Mouse (Mus musculus) left cerebral cortex, postnatal 14 days (tissue): Measurements from ENCODE around the gene Sds. TPM values are rescaled to one million over a fixed set of nuclear protein-coding genes. Genes with fewer than 3 reads are reported as not detected.

Source experiments
- DNase-seq, 2 experiments: peaks; one replicate each; pipeline ENCODE4 v3.0.0; 2021 to 2022; ENCODE audit warnings: low spot score in 2 of 2, mixed read lengths in 1 of 2
- intact Hi-C: fragments of 180-260 bp; cut with DNase I; formaldehyde crosslinking; loops from one replicate; pipeline ENCODE4 v1.15.1; 2025
- total RNA-seq, 2 experiments: library from RNA; stranded (reverse); gene quantifications; 2 replicates each; pipeline ENCODE4 v1.2.3; 2021

The Sds gene
- total RNA-seq, 2 experiments from 2014 or later = not detected

DNA sequence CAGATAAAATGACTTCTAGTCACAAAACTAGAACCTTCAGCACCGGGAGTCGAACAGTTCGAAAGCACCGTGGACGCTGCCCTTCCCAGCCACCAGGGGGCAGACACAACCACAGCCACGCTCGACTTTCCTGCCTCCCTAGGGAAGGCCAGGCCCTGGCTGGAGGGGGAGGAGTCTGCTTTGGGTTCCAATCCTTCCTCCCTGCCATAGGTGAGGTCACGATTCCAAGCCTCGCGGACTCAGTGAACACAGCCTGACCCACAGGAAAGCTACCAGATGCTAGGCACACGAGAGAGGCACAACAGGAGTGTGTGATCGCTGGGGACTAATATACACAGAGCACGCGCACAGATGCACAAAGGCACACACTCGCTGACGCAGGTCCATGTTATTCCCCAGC is 29.0 kb downstream of the Sds start:
- peak in 1 of 2 experiments; percentile 68 for DNase-seq
- intact Hi-C loops = loop anchor here (1.0 kb wide), 1 partner anchor 100 kb away; no protein-coding TSS in a partner anchor

DNA sequence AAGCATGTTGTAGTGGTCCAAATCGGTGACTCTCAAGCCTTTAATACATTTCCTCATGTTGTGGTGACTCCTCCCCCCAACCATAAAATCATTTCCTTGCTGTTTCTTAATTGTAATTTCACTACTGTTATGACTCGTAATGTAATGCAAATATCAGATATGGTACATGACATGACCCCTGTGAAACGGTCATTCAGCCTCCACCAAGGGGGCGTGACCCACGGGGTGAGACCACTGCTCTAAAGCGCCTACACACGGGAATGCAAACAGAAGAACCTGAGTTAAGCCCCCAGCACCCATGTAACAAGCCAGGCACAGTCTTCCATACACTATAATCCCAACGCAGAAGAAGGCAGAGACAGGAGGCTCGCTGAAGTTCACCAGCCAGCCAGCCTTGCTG is 29.5 kb downstream of the Sds start:
- intact Hi-C loops = loop anchor here (1.0 kb wide), 1 partner anchor 100 kb away; no protein-coding TSS in a partner anchor
- no peak for DNase-seq

DNA sequence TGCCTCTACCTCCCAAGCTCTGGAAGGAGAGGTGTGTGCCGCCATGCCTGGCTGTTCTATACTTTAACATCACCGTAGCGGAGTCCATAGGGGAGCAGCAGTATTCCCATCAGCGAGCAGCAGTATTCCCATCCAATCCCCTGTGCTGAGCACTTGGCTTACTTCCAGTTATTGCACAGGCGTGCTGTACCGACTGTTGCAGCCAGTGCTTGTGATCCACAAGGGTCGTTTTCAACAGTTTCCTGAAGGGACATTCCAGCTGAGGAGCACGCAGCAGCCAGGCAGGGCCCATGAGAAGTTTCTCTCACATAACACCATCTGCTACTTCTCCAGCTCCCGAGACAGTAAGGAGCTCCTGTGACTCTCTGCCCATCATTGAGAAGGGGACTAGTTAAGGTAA is 30.2 kb downstream of the Sds start:
- DNase-seq = no peak
- intact Hi-C loops = no loop called here

GRCm38 (mm10) chr5:120507311-120507710 is 31.0 kb downstream of the Sds start:
- DNase-seq = no peak
- intact Hi-C loops = no loop called here

DNA sequence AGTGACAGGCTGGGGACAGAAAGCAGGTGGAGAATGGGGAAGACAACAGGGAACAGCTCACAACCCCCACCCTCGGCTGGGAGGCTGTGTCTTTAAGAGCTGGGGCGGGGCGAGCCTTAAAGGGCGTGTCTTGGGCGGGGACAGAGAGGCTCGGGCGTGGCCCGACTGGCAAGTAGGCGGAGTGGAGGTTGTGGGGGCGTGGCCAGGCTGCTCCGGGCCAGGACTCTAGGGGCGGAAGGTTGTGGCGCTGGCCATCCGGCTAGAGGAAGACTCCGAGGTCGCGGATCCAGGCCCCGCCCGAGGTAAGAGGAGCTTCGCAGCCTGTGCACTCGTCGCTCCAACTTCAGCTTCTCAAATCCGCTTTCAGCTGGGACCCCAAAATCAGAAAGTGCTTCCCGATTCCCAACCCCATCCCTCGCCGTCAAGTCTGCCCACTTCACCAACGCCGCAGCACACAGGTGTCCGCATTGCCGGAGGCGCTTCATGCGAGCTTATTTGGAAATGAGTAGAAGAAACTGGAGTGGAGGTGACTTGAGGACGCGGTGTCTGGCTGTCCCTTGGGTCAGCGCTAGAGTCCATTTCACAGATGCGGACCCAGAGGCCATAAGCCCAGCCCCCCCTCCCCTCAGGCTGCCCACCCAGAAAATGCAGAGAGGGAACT is 34.8 kb downstream of the Sds start, which contains the start of gene Slc8b1:
Gene Slc8b1 (plus strand): TSS at position 187 of the 661 bp plus-strand sequence.
- peak; percentile 84 to 86 for DNase-seq
- intact Hi-C loops = no loop called here

DNA sequence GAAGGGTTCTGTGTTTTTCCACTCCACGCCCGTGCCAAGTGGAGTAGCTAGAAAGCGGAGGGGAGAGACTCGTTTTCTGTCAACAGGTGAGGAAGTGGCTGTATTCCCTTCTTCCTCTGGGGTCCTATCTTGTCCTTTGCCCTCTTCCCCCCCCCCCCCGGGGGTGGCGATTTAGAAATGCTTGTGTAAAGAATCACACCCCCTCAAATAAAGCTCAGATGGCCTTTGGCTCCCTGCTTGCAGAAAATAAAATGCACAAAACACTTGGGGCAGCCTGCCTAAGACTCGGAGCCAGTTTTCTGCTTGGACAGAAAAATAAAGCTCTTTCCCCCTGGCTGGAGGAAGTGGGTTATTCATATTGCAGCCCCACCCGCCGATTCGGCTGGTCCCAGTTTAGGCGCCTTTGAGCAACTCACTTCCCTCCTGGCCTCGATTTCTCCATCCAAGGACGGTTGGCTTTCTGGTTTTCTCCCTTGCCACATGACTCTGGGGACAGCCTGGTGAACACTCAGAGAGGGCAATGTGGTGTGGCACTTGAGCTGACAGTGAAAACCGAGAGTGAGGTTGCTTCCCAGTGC is 35.4 kb downstream of the Sds start:
- intact Hi-C loops = no loop called here
- DNase-seq = no peak

DNA sequence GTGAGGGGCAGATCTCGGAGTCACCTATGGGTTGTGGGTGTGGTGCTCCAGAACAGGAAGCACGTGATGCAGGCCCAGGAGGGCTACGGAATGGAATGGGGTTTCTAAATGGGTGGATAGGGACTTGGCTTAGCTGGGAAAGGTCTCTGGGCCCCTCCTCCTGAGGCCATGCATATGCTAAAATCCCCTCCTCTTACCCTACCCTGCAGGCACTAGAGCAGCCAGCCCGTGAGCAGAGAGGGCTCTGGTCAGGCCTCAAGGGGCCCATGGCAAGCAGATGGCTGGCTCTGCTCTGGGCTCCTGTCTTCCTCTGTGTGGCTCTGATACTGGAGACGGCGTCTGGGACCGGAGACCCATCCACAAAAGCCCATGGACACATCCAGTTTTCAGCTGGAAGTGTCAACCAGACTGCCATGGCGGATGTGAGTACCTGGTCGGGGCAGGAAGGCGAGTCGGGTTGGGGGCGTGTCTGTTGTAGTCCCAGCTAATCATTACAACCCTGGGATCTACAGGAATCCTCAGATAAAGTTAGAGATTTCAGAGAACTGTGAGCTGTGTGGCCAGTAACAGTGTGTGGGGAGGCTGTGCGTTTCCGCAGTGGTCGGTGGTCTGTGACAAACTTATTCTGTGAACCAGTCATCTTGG is 36.7 kb downstream of the Sds start:
- intact Hi-C loops = no loop called here
- DNase-seq = no peak

GRCm38 (mm10) chr5:120514031-120514677 is 37.8 kb downstream of the Sds start:
- intact Hi-C loops = no loop called here
- DNase-seq = no peak

GRCm38 (mm10) chr5:120514754-120515153 is 38.4 kb downstream of the Sds start:
- intact Hi-C loops = no loop called here
- no peak for DNase-seq

DNA sequence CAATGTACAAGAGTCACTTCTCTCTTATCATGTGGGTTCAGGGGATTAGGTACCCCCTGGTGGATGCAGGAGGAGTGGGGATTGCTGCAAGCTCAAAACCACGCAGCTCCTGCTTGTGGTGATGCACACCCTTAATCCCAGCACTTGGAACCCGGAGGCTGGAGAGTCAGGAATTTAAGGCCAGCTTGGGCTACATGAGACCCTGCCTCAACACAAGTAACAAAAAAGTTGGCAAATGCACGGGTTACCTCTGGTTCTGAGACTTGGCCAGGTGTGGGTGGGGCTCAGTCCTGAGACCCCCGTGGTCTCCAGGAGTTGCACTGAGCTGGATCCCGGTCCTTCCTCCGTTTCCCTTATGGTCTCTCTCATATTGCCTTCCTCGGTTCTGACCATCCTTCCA is 39.1 kb downstream of the Sds start:
- intact Hi-C loops = no loop called here
- no peak for DNase-seq

GRCm38 (mm10) chr5:120516221-120516984 is 40.1 kb downstream of the Sds start:
- intact Hi-C loops = no loop called here
- no peak for DNase-seq

DNA sequence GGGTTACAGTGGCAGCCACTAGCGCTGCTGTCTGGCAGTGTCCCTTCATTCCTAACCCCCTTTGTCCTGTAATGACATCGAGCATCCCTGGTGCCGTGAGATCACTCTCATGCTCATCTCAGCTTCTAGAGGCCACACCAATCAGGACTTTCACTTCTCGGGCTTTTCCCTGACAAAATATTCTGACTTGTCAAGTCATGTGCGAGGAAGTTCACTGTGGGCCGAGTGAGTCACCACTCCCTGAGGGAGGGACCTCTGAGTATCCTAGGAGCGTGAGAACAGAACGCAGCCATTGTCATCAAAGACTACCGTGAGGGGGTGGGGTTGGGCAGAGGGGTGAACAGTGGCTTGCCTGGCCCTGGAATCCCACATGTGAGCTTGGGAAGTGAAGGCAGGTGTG is 41.2 kb downstream of the Sds start:
- DNase-seq = no peak
- intact Hi-C loops = no loop called here

- DNase-seq = no peak
- intact Hi-C loops = loop anchor here (5.0 kb wide), 1 partner anchor 80 kb away; no protein-coding TSS in a partner anchor
These were observed 46.3 kb downstream of the Sds start for GRCm38 (mm10) chr5:120522649-120523048.

GRCm38 (mm10) chr5:120524736-120525135 is 48.4 kb downstream of the Sds start:
- DNase-seq = no peak
- intact Hi-C loops = loop anchor here (5.0 kb wide), 1 partner anchor 78 kb away; no protein-coding TSS in a partner anchor

DNA sequence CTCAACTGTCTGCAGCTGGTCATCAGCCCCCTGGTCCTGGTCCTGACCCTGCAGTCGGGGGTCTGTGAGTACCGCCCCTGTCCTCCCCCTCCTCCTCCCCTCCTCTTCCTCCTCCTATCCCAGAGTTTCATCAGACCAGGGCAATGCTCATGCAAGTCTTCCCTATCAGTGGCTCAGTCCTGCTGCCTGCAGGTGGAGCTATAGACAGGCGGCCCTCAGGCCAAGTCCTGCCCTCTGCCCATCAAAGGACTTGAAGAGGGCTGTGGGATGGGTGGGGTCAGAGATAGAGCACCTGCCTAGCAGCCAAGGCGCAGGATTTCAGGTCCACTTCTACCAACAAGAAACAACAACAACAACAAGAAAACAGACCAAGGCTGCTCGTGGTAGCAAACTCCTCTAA is 49.4 kb downstream of the Sds start:
- DNase-seq = no peak
- intact Hi-C loops = no loop called here

GRCm38 (mm10) chr5:120526311-120526710 is 50.0 kb downstream of the Sds start:
- intact Hi-C loops = no loop called here
- DNase-seq = no peak

DNA sequence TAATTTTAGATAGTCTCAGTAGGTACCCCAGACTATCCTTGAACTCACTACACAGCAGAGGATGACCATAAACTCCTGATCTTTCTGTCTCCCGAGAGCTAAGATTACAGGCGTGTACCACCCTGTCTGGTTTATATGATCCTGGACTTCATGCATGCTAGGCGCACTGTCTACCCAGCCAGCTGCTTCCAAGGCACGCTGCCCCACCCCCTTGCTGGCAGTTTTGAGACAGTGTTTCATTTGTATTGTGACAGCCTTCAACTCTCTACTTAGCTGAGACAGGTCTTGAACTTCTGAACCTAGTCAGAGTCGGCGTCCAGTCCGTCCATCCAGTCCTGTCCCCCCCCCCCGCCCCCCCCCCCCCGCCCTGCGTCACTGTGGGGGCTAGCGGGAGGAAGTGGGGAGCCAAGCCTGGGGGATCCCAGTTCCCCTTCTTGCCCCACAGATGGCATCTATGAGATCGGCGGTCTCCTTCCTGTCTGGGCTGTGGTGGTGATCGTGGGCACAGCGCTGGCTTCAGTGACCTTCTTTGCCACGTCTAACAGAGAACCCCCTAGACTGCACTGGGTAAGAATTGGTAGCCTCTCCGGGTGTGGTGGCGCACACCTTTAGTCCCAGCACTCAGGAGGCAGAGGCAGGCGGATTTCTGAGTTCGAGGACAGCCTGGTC is 51.1 kb downstream of the Sds start:
- no peak for DNase-seq
- intact Hi-C loops = no loop called here

DNA sequence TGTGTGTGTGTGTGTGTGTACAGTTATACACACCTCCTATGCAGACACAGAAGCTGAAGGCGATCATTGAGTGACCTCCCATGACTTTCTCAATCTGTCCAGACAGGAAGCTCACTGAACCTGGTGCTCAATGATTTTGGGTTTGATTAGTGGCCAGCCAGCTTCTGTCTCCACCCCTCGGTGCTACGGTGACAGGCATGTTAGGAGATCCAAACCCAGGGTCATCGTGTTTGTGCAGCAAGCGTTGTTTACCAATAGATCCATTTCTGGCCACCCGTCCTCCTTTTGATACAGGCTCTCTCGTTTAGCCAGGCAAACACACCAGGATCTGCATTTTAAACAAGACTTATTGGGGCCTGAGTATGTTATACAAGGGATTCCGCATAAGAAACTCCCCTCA is 55.3 kb downstream of the Sds start:
- intact Hi-C loops = no loop called here
- no peak for DNase-seq
